Mouse (Mus musculus): ENCODE data around the gene Fgg.

GRCm38 (mm10) chr3:83053126-83053525 is 45.6 kb downstream of the Fgg start:
- TF ChIP-seq POLR2A (IDR thresholded peaks at IDR 0.05; ENCODE audit: control insufficient read depth, extremely low read depth, insufficient read depth, low read length, poor library complexity) (no peak), CTCF (IDR thresholded peaks at IDR 0.05; ENCODE audit: borderline replicate concordance, control insufficient read depth, extremely low read depth, insufficient read depth, low read length, poor library complexity) (no peak)
